Mouse (Mus musculus) intestine, postnatal 0 days (tissue): Measurements from ENCODE around the gene Wdr81. TPM values are rescaled to one million over a fixed set of nuclear protein-coding genes. Genes with fewer than 3 reads are reported as not detected.

Experiments used
- ATAC-seq: fragments of 200-750 bp; cut with Nextera tagmentation; 2 replicates; pipeline ENCODE4 v1.8.0; 2017; ENCODE audit warnings: mild to moderate bottlenecking, moderate TSS enrichment, moderate library complexity
- H3K27ac ChIP-seq: fragments of 300-500 bp; sonication (generic); 2 replicates; pipeline ENCODE4 v1.5.1; 2014; ENCODE audit warnings: mild to moderate bottlenecking, low read depth, low read length, moderate library complexity
- H3K27me3 ChIP-seq: fragments of 300-500 bp; sonication (generic); replicated peaks from 2 replicates; pipeline ENCODE4 v1.6.1; 2014; ENCODE audit warnings: low read length, mixed read lengths; ENCODE audit not compliant: control insufficient read depth, insufficient read depth
- H3K36me3 ChIP-seq: fragments of 300-500 bp; sonication (generic); 2 replicates; pipeline ENCODE4 v1.6.1; 2014; ENCODE audit warnings: mild to moderate bottlenecking, moderate library complexity; ENCODE audit not compliant: control insufficient read depth, insufficient read depth
- H3K4me1 ChIP-seq: fragments of 300-500 bp; sonication (generic); replicated peaks from 2 replicates; pipeline ENCODE4 v1.6.1; 2014; ENCODE audit warnings: antibody characterized with exemption, low read length, mixed read lengths; ENCODE audit not compliant: control insufficient read depth, insufficient read depth
- H3K4me2 ChIP-seq: fragments of 300-500 bp; sonication (generic); replicated peaks from 2 replicates; pipeline ENCODE4 v1.6.1; 2014; ENCODE audit warnings: low read depth, mild to moderate bottlenecking, moderate library complexity
- H3K4me3 ChIP-seq: fragments of 300-500 bp; sonication (generic); 2 replicates; pipeline ENCODE4 v1.5.1; 2014; ENCODE audit warnings: low read depth, low read length
- H3K9ac ChIP-seq: fragments of 300-500 bp; sonication (generic); 2 replicates; pipeline ENCODE4 v1.6.1; 2014; ENCODE audit warnings: mild to moderate bottlenecking, low read depth, low read length
- H3K9me3 ChIP-seq: fragments of 300-500 bp; sonication (generic); 2 replicates; pipeline ENCODE4 v1.6.1; 2016; ENCODE audit warnings: mixed run types; ENCODE audit not compliant: control insufficient read depth
- CTCF ChIP-seq: sonication (generic); IDR thresholded peaks from 2 replicates; pipeline ENCODE4 v1.5.1; 2016; ENCODE audit warnings: low read depth, mild to moderate bottlenecking, control low read depth, antibody characterized with exemption, moderate library complexity
- WGBS: fragments of 180-500 bp; shearing (Covaris S2); extraction: QIAGEN DNeasy Blood & Tissue Kit; methylation state at CpG from one replicate; pipeline ENCODE4 v1.1.7; 2014; 5-methylcytosine and 5-hydroxymethylcytosine counted together
- microRNA counts: library from miRNA; unstranded; fragments of <30 nt; microRNA quantifications from one replicate; lab custom pipeline; 2016
- microRNA-seq: library from miRNA; unstranded; fragments of <30 nt; microRNA quantifications from one replicate; pipeline ENCODE4, GENCODE M21; 2016
- polyA plus RNA-seq: library from polyadenylated mRNA; unstranded; fragments of >200 nt; fragmentation: Nextera tagmentation; extraction: Ambion mirVana; gene quantifications from 2 replicates; pipeline ENCODE4 v1.2.1, GENCODE M21; 2015

Wdr81 gene
- polyA plus RNA-seq, 1 experiment from 2014 or later, result 8.8 TPM

DNA sequence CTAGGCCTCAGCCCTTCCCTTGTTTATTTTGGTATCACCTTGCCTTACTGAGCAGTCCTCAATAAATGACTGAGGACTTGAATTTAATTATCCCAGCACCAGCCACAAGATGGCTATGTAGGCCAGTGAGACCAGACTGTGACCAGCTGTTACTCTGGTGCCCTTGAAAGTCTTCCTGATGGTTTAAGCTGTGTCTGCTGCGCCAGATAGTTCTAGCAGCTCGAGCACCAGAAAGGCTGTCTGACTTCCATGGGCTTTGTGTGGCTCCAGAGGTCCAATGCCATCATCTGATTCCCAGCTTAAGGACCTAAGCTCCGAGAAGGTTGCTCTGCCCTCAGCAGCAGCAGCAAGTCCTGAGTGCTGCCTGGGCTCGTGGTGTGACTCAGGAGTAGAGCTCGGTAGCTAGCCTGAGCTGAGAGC lies 52.2 kb downstream of the Wdr81 start:
- H3K4me2 ChIP-seq, result no peak overlapping the region
- no peak overlapping the region for H3K27ac ChIP-seq
- H3K4me3 ChIP-seq, result no peak overlapping the region
- peak; percentile 80 for ATAC-seq
- H3K36me3 ChIP-seq, result 0 out of 2 replicates have a peak, but pooled peaks cover 5% of the 10 kb centered on the region
- H3K9ac ChIP-seq, result no peak overlapping the region
- no peaks in the 10 kb centered on the region for H3K27me3 ChIP-seq
- H3K9me3 ChIP-seq, result no peaks in the 10 kb centered on the region
- 48% methylated on average over 5 of the region's 5 CpGs for WGBS
- 0 out of 2 replicates have a peak, but pooled peaks cover 3% of the 10 kb centered on the region for H3K4me1 ChIP-seq
- peak; percentile 90 for TF ChIP-seq CTCF

DNA sequence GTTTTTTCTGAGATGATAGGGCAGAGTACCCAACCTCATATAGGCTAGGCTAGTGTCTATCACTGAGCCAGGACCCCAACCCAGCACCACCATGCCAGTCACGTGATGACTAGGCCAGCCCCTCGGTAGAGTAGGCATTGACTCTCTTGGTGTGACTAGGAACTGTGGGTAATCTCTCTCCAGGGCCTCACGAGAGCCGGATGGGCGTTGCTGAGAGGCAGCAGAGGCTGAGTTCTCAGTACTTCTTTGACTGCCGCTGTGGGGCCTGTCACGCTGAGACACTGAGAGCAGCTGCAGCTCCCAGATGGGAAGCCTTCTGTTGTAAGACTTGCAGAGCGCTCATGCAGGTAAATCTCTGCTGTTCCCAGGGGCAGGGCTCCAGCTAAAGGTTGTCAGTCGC lies 54.4 kb downstream of the Wdr81 start:
- ATAC-seq, result no peak
- 0 out of 2 replicates have a peak, but pooled peaks cover 3% of the 10 kb centered on the region for H3K4me1 ChIP-seq
- H3K9ac ChIP-seq, result no peak overlapping the region
- H3K4me2 ChIP-seq, result no peak overlapping the region
- no peaks in the 10 kb centered on the region for H3K9me3 ChIP-seq
- TF ChIP-seq CTCF, result no peak
- 80% methylated on average over 9 of the region's 9 CpGs for WGBS
- no peak overlapping the region for H3K4me3 ChIP-seq
- no peak overlapping the region for H3K27ac ChIP-seq
- no peaks in the 10 kb centered on the region for H3K36me3 ChIP-seq
- H3K27me3 ChIP-seq, result no peaks in the 10 kb centered on the region

DNA sequence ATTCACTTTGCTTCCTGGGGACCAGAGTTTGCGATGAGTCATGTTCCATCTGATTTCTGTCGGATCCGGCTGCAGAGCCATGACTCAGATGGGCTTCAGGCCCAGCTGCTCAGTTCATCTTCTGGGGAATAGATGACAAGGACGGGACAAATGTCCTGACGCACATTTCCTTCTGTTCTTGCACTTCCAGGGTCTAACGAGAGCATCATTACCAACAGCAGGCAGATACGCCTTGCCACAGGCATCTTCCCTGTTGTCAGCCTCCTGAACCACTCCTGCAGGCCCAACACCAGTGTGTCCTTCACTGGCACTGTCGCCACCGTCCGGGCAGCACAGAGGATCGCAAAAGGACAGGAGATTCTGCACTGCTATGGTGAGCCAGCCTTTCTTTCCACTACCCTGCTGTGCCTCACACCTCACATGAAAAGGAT lies 55.1 kb downstream of the Wdr81 start:
- no peak for ATAC-seq
- Histone ChIP-seq H3K27ac (no peak overlapping the region), H3K27me3 (no peaks in the 10 kb centered on the region), H3K9ac (no peak overlapping the region), H3K4me2 (no peak overlapping the region), H3K9me3 (no peaks in the 10 kb centered on the region), H3K4me1 (0 out of 2 replicates have a peak, but pooled peaks cover 3% of the 10 kb centered on the region), H3K4me3 (no peak overlapping the region), H3K36me3 (no peaks in the 10 kb centered on the region)
- TF ChIP-seq CTCF, result no peak
- WGBS, result 84% methylated on average over 11 of the region's 11 CpGs

DNA sequence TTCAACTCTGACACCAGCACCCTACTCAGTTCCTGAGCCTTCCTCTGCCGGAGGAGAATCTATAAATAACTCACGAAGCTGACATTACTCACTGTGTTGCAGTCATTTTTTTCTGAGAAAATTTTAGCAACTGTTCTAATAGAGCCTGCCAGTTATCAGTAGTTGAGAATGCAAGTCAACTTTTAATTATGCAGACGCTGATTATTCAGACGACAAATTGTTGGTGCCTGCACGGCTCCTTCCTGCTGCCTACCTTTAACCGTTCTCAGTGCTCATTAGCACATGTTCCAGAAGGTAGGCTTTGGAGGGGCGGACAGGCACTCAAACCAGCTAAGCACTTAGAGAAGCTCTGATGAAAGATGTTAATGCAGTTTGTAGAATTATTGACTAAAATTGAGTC lies 57.1 kb downstream of the Wdr81 start:
- H3K4me1 ChIP-seq, result no peaks in the 10 kb centered on the region
- H3K9ac ChIP-seq, result no peak overlapping the region
- no peak for ATAC-seq
- H3K4me2 ChIP-seq, result no peak overlapping the region
- no peak for TF ChIP-seq CTCF
- no peaks in the 10 kb centered on the region for H3K36me3 ChIP-seq
- WGBS, result 79% methylated on average over 7 of the region's 7 CpGs
- no peak overlapping the region for H3K27ac ChIP-seq
- H3K27me3 ChIP-seq, result no peaks in the 10 kb centered on the region
- no peaks in the 10 kb centered on the region for H3K9me3 ChIP-seq
- no peak overlapping the region for H3K4me3 ChIP-seq

DNA sequence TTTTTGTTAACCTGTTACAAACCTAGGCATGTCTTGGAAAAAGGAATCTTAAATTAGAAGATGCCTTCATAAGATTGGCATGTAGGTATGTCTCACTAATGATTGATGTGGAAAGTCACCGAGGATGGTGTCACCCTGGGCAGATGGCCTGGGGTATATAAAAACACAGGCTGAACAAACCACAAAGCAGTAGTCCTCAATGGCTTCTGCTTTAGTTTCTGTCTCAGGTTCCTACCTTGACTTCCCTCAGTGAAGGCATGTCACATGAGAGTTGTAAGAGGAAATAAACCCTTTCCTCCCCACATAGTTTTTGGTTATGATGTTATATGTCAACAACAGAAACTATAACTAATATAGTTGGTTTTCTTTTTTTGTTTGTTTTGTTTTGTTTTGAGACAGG lies 58.9 kb downstream of the Wdr81 start:
- WGBS, result 83% methylated on average over 1 of the region's 1 CpGs
- Histone ChIP-seq H3K4me1 (no peaks in the 10 kb centered on the region), H3K9ac (no peak overlapping the region), H3K36me3 (no peaks in the 10 kb centered on the region), H3K27me3 (no peaks in the 10 kb centered on the region), H3K4me2 (no peak overlapping the region), H3K4me3 (no peak overlapping the region), H3K27ac (no peak overlapping the region), H3K9me3 (no peaks in the 10 kb centered on the region)
- TF ChIP-seq CTCF, result no peak
- no peak for ATAC-seq

MicroRNA genes within 50 kb of the gene (microRNA counts, 519-probe panel; counts per million panel counts)
- microRNA mmu-miR-22 (lab: Ali Mortazavi, UCI), result 6,102 counts per million, percentile 97 among the panel's probes with 10 or more counts

Small RNAs within 50 kb of the gene (microRNA-seq; reads per million reads assigned to microRNA genes)
- 25,853 reads per million, percentile 97 among the genes with 10 or more reads in this experiment for gene Mir22

Other genes with a start within 250 kb of the Wdr81 start
- gene Rpa1, start 106.4 kb downstream of the Wdr81 start, polyA plus RNA-seq, result 32.1 and 34.4 TPM in 2 replicates
- gene Smyd4, start 106.3 kb downstream of the Wdr81 start, polyA plus RNA-seq, result 3.1 and 3.4 TPM in 2 replicates
- gene Serpinf1, start 32.0 kb downstream of the Wdr81 start, polyA plus RNA-seq, result 20.7 and 21.4 TPM in 2 replicates
- 2.7 and 4.0 TPM in 2 replicates for gene Serpinf2, start 15.1 kb downstream of the Wdr81 start, polyA plus RNA-seq
- gene Tlcd2, start 7.0 kb upstream of the Wdr81 start, polyA plus RNA-seq, result 52.7 and 53.9 TPM in 2 replicates
- gene Prpf8, start 32.1 kb upstream of the Wdr81 start, polyA plus RNA-seq, result 15.4 and 15.5 TPM in 2 replicates
- 6.8 and 6.9 TPM in 2 replicates for gene Rilp, start 55.4 kb upstream of the Wdr81 start, polyA plus RNA-seq
- 2.8 and 3.2 TPM in 2 replicates for gene Scarf1, start 58.8 kb upstream of the Wdr81 start, polyA plus RNA-seq
- 46.4 and 59.5 TPM in 2 replicates for gene Slc43a2, start 77.0 kb upstream of the Wdr81 start, polyA plus RNA-seq
- 160 and 161 TPM in 2 replicates for gene Pitpna, start 133.4 kb upstream of the Wdr81 start, polyA plus RNA-seq
- gene Inpp5k, start 176.3 kb upstream of the Wdr81 start, polyA plus RNA-seq, result 20.6 and 23.8 TPM in 2 replicates
- gene Myo1c, start 195.8 kb upstream of the Wdr81 start, polyA plus RNA-seq, result 27.7 and 28.3 TPM in 2 replicates
- gene Crk, start 224.5 kb upstream of the Wdr81 start, polyA plus RNA-seq, result 64.8 and 64.9 TPM in 2 replicates